In the genomic region with DNA sequence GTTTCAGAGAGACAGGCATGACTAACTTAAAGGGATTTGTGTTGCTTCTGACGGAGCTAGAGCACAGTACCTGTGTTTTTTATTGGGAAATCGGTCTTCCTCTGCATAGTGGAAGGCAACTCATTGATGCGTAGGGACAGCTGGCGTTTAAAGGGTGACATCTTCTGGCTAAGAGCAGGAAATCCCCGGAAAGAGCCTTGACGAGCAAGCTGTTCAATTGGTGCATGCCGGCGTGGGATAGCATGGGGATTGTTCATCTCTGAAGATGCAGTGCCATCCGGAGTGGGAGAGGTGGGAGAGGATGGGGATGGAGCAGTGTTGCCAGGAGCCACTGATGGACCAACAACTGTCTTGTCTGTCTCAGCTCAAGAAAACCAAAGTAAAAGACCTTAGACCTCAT, we compare ENCODE assay signal across 11 mouse cellular contexts. TPM values are rescaled to one million over a fixed set of nuclear protein-coding genes. Genes with fewer than 3 reads are reported as not detected.
A peak's percentile ranks its signal among the peaks of the same experiment; 100 is the strongest.
DNase-seq lines count a peak whose midpoint lies in the region; ATAC-seq and TF ChIP-seq lines count a peak whose summit lies in the region.
"Had no signal": no experiment of that assay in that cellular context is flagged by ENCODE, and none has a peak within 500 bp of the region (broad histone marks: within the 10 kb centered on the region; RNA-seq: fewer than 3 reads in every experiment).

No protein-coding gene starts in this region.

- H3K36me3 ChIP-seq in lung, embryonic 14.5 days (ENCODE audit: insufficient read depth): peaks cover 80% of the 10 kb centered on the region

- no peak overlapping the region for H3K4me3 ChIP-seq in lung, embryonic 14.5 days (ENCODE audit: low read depth, low read length)
- H3K4me3 ChIP-seq in cortical plate, adult 2 months (ENCODE audit: insufficient read depth, low read length): no peak overlapping the region

- H3K27ac ChIP-seq in lung, embryonic 14.5 days (ENCODE audit: low read depth): no peak overlapping the region
- H3K27ac ChIP-seq in cortical plate, adult 2 months (ENCODE audit: insufficient read depth, low read length): no peak overlapping the region

- ATAC-seq in frontal cortex, adult (ENCODE audit: low TSS enrichment): peak; percentile 66
- ATAC-seq in lung, embryonic 14.5 days (ENCODE audit: insufficient read depth): no peak
- ATAC-seq: inflammation-experienced regulatory T-cells, adult 6 months had no signal

- no peak for TF ChIP-seq POLR2A in cortical plate, adult 2 months (IDR thresholded peaks at IDR 0.05; ENCODE audit: extremely low read depth, insufficient read depth, low read length)

- H3K27me3 ChIP-seq in lung, embryonic 14.5 days (ENCODE audit: insufficient read depth, low read length): no peaks in the 10 kb centered on the region

- H3K9me3 ChIP-seq in lung, embryonic 14.5 days (ENCODE audit: low read depth, low read length): peaks cover 3% of the 10 kb centered on the region; the same call in 1 of the 2 replicates

- TF ChIP-seq CTCF in lung, embryonic 14.5 days (IDR thresholded peaks at IDR 0.05; ENCODE audit: low read depth): peak; percentile 38; the same call in 1 of the 2 replicates
- peak; percentile 56 for TF ChIP-seq CTCF in cortical plate, adult 2 months (IDR thresholded peaks at IDR 0.05; ENCODE audit: extremely low read depth, insufficient read depth, low read length)

- no peak overlapping the region for H3K4me2 ChIP-seq in lung, embryonic 14.5 days

- no peak for DNase-seq in frontal cortex, postnatal 14 days (ENCODE audit: low spot score in 2 of 2)
- DNase-seq in lung, embryonic 14.5 days: peak; percentile 39
- DNase-seq in lung, postnatal 4 days: no peak
- DNase-seq in right cerebral cortex, adult 2 months (ENCODE audit: low spot score in 2 of 2): peak; percentile 56 to 67
- DNase-seq in T-cell, adult 2 months (ENCODE audit: low spot score): no peak
- DNase-seq in thymus, adult 18-20 months: no peak
- DNase-seq: gastrocnemius, postnatal 25 days; liver had no signal

- no peaks in the 10 kb centered on the region for H3K4me1 ChIP-seq in lung, embryonic 14.5 days (ENCODE audit: insufficient read depth)
- peaks cover 9% of the 10 kb centered on the region for H3K4me1 ChIP-seq in cortical plate, adult 2 months (ENCODE audit: control insufficient read depth, insufficient read depth, low read length)

- no peak overlapping the region for H3K9ac ChIP-seq in lung, embryonic 14.5 days

- WGBS in lung, embryonic 14.5 days: 62% methylated on average over 9 of the region's 9 CpGs

RNA-seq across cellular contexts. Expression of gene Papln, which starts 37.5 kb away (rescaled TPM):
- polyA plus RNA-seq in lung, embryonic 14.5 days (2014; fragmentation: Nextera tagmentation; extraction: Ambion mirVana): 0.67 and 0.73 TPM in 2 replicates
- 3.0 and 3.4 TPM in 2 replicates for polyA plus RNA-seq in cortical plate, adult 2 months (2012; rRNA removed)
- polyA plus RNA-seq: inflammation-experienced regulatory T-cells, adult 6 months had no signal

Comparison
In these comparisons a context has a peak if more than half of its experiments do, and no peak if none do; other contexts are left out.
1. DNase-seq: peak in lung, embryonic 14.5 days (single experiment) and right cerebral cortex, adult 2 months (2 of 2); none in frontal cortex, postnatal 14 days (0 of 2), lung, postnatal 4 days (0 of 2), T-cell, adult 2 months (single experiment) and thymus, adult 18-20 months (0 of 2).